Mouse (Mus musculus) liver, embryonic 12.5 days (tissue): ENCODE data around the gene Rere. TPM values are rescaled to one million over a fixed set of nuclear protein-coding genes. Genes with fewer than 3 reads are reported as not detected.
A peak's percentile ranks its signal among the peaks of the same experiment; 100 is the strongest.

Source experiments
- ATAC-seq: fragments of 200-750 bp; cut with Nextera tagmentation; 2 replicates; pipeline ENCODE4 v1.8.0; 2017; ENCODE audit warnings: moderate number of reproducible peaks, mild to moderate bottlenecking, moderate library complexity
- H3K27ac ChIP-seq: fragments of 300-500 bp; sonication (generic); 2 replicates; pipeline ENCODE4 v1.5.1; 2016; ENCODE audit warnings: mild to moderate bottlenecking
- H3K27me3 ChIP-seq: fragments of 300-500 bp; sonication (generic); replicated peaks from 2 replicates; pipeline ENCODE4 v1.6.1; 2016; ENCODE audit warnings: mild to moderate bottlenecking, moderate library complexity
- H3K36me3 ChIP-seq: fragments of 300-500 bp; sonication (generic); 2 replicates; pipeline ENCODE4 v1.6.1; 2016; ENCODE audit warnings: mild to moderate bottlenecking, moderate library complexity
- H3K4me1 ChIP-seq: fragments of 300-500 bp; sonication (generic); 2 replicates; pipeline ENCODE4 v1.6.1; 2016
- H3K4me2 ChIP-seq: fragments of 300-500 bp; sonication (generic); 2 replicates; pipeline ENCODE4 v1.6.1; 2016; ENCODE audit warnings: mild to moderate bottlenecking, moderate library complexity
- H3K4me3 ChIP-seq: fragments of 300-500 bp; sonication (generic); 2 replicates; pipeline ENCODE4 v1.5.1; 2016; ENCODE audit warnings: mild to moderate bottlenecking, moderate library complexity
- H3K9ac ChIP-seq: fragments of 300-500 bp; sonication (generic); 2 replicates; pipeline ENCODE4 v1.6.1; 2016; ENCODE audit warnings: mild to moderate bottlenecking, moderate library complexity
- H3K9me3 ChIP-seq: fragments of 300-500 bp; sonication (generic); replicated peaks from 2 replicates; pipeline ENCODE4 v1.6.1; 2016; ENCODE audit warnings: mild to moderate bottlenecking, moderate library complexity
- whole genome bisulfite sequencing: fragments of 180-500 bp; shearing (Covaris S2); methylation state at CpG from one replicate; pipeline ENCODE4 v1.1.7; 2016; ENCODE audit not compliant: insufficient replicate concordance; 5-methylcytosine and 5-hydroxymethylcytosine counted together
- polyA plus RNA-seq: library from polyadenylated mRNA; unstranded; fragments of >200 nt; fragmentation: Nextera tagmentation; extraction: Ambion mirVana; gene quantifications from 2 replicates; pipeline ENCODE4 v1.2.1, GENCODE M21; 2016

Rere gene
- polyA plus RNA-seq, 1 experiment from 2014 or later: 11.6 TPM

GRCm38 (mm10) chr4:150333927-150334682 is 52.7 kb downstream of the Rere start:
- H3K9me3 ChIP-seq: no peaks in the 10 kb centered on the region
- no peaks in the 10 kb centered on the region for H3K27me3 ChIP-seq
- H3K27ac ChIP-seq: no peak overlapping the region
- H3K4me3 ChIP-seq: no peak overlapping the region
- no peak overlapping the region for H3K4me2 ChIP-seq
- 72% methylated on average over 4 of the region's 4 CpGs for WGBS
- H3K36me3 ChIP-seq: no peaks in the 10 kb centered on the region
- H3K9ac ChIP-seq: no peak overlapping the region
- ATAC-seq: no peak
- H3K4me1 ChIP-seq: peaks cover 3% of the 10 kb centered on the region

GRCm38 (mm10) chr4:150337260-150337659 is 55.8 kb downstream of the Rere start:
- peaks cover 20% of the 10 kb centered on the region for H3K4me1 ChIP-seq
- 81% methylated on average over 1 of the region's 1 CpGs for WGBS
- H3K4me3 ChIP-seq: no peak overlapping the region
- no peaks in the 10 kb centered on the region for H3K9me3 ChIP-seq
- no peak for ATAC-seq
- no peaks in the 10 kb centered on the region for H3K36me3 ChIP-seq
- no peak overlapping the region for H3K4me2 ChIP-seq
- no peaks in the 10 kb centered on the region for H3K27me3 ChIP-seq
- H3K27ac ChIP-seq: no peak overlapping the region
- H3K9ac ChIP-seq: no peak overlapping the region

GRCm38 (mm10) chr4:150338906-150339650 is 57.6 kb downstream of the Rere start:
- Histone ChIP-seq H3K4me1 (peaks cover 20% of the 10 kb centered on the region), H3K27me3 (no peaks in the 10 kb centered on the region), H3K4me2 (no peak overlapping the region), H3K9me3 (no peaks in the 10 kb centered on the region), H3K27ac (no peak overlapping the region), H3K4me3 (no peak overlapping the region), H3K9ac (no peak overlapping the region), H3K36me3 (no peaks in the 10 kb centered on the region)
- no peak for ATAC-seq
- 74% methylated on average over 8 of the region's 8 CpGs for WGBS

- 61% methylated on average over 6 of the region's 6 CpGs for WGBS
- Histone ChIP-seq H3K4me3 (no peak overlapping the region), H3K27me3 (no peaks in the 10 kb centered on the region), H3K9me3 (no peaks in the 10 kb centered on the region), H3K4me2 (no peak overlapping the region), H3K9ac (no peak overlapping the region), H3K36me3 (no peaks in the 10 kb centered on the region), H3K4me1 (peaks cover 23% of the 10 kb centered on the region), H3K27ac (peak overlapping the region; percentile 26; the same call in 1 of the 2 replicates)
- ATAC-seq: no peak
Measured at GRCm38 (mm10) chr4:150340796-150341525, 59.5 kb downstream of the Rere start.

- no peak overlapping the region for H3K4me3 ChIP-seq
- WGBS: 74% methylated on average over 3 of the region's 3 CpGs
- peaks cover 32% of the 10 kb centered on the region for H3K4me1 ChIP-seq
Measured at GRCm38 (mm10) chr4:150344526-150344925, 63.1 kb downstream of the Rere start.

GRCm38 (mm10) chr4:150346651-150347386 is 65.4 kb downstream of the Rere start:
- Histone ChIP-seq H3K9me3 (no peaks in the 10 kb centered on the region), H3K4me2 (no peak overlapping the region), H3K4me1 (peaks cover 33% of the 10 kb centered on the region), H3K36me3 (no peaks in the 10 kb centered on the region), H3K27me3 (no peaks in the 10 kb centered on the region), H3K27ac (no peak overlapping the region), H3K4me3 (no peak overlapping the region), H3K9ac (no peak overlapping the region)
- ATAC-seq: no peak
- WGBS: 48% methylated on average over 4 of the region's 4 CpGs

More at GRCm38 (mm10) chr4:150344526-150344925, 63.1 kb downstream of the Rere start:
- no peaks in the 10 kb centered on the region for H3K9me3 ChIP-seq
- H3K27ac ChIP-seq: no peak overlapping the region
- H3K4me2 ChIP-seq: no peak overlapping the region
- H3K36me3 ChIP-seq: no peaks in the 10 kb centered on the region
- H3K27me3 ChIP-seq: no peaks in the 10 kb centered on the region
- no peak for ATAC-seq
- no peak overlapping the region for H3K9ac ChIP-seq

GRCm38 (mm10) chr4:150347387-150347672 is 65.9 kb downstream of the Rere start:
- Histone ChIP-seq H3K9ac (no peak overlapping the region), H3K4me1 (peaks cover 38% of the 10 kb centered on the region), H3K36me3 (no peaks in the 10 kb centered on the region), H3K27ac (no peak overlapping the region), H3K27me3 (no peaks in the 10 kb centered on the region), H3K9me3 (no peaks in the 10 kb centered on the region), H3K4me2 (no peak overlapping the region), H3K4me3 (no peak overlapping the region)
- no peak for ATAC-seq
- 13% methylated on average over 2 of the region's 2 CpGs for WGBS

GRCm38 (mm10) chr4:150349680-150350101 is 68.2 kb downstream of the Rere start:
- Histone ChIP-seq H3K4me3 (no peak overlapping the region), H3K4me2 (no peak overlapping the region), H3K4me1 (peaks cover 41% of the 10 kb centered on the region), H3K9me3 (no peaks in the 10 kb centered on the region), H3K27me3 (no peaks in the 10 kb centered on the region), H3K36me3 (no peaks in the 10 kb centered on the region), H3K9ac (no peak overlapping the region), H3K27ac (no peak overlapping the region)
- no peak for ATAC-seq
- 49% methylated on average over 6 of the region's 6 CpGs for WGBS

GRCm38 (mm10) chr4:150351419-150352075 is 70.1 kb downstream of the Rere start:
- no peak overlapping the region for H3K4me2 ChIP-seq
- no peak overlapping the region for H3K4me3 ChIP-seq
- H3K27me3 ChIP-seq: no peaks in the 10 kb centered on the region
- ATAC-seq: no peak
- H3K4me1 ChIP-seq: peaks cover 40% of the 10 kb centered on the region
- no peak overlapping the region for H3K27ac ChIP-seq
- no peaks in the 10 kb centered on the region for H3K36me3 ChIP-seq
- H3K9me3 ChIP-seq: no peaks in the 10 kb centered on the region
- no peak overlapping the region for H3K9ac ChIP-seq
- 75% methylated on average over 7 of the region's 7 CpGs for WGBS

GRCm38 (mm10) chr4:150352736-150353135 is 71.3 kb downstream of the Rere start:
- Histone ChIP-seq H3K4me3 (no peak overlapping the region), H3K4me1 (peaks cover 35% of the 10 kb centered on the region), H3K27me3 (no peaks in the 10 kb centered on the region), H3K9me3 (no peaks in the 10 kb centered on the region), H3K36me3 (no peaks in the 10 kb centered on the region), H3K9ac (no peak overlapping the region), H3K27ac (no peak overlapping the region), H3K4me2 (no peak overlapping the region)
- WGBS: 84% methylated on average over 2 of the region's 2 CpGs
- ATAC-seq: no peak

GRCm38 (mm10) chr4:150353376-150353900 is 72.0 kb downstream of the Rere start:
- no peak for ATAC-seq
- Histone ChIP-seq H3K4me3 (no peak overlapping the region), H3K27ac (no peak overlapping the region), H3K9ac (no peak overlapping the region), H3K36me3 (no peaks in the 10 kb centered on the region), H3K9me3 (no peaks in the 10 kb centered on the region), H3K4me2 (no peak overlapping the region), H3K4me1 (peaks cover 35% of the 10 kb centered on the region), H3K27me3 (no peaks in the 10 kb centered on the region)
- WGBS: 91% methylated on average over 7 of the region's 7 CpGs
